Mouse (Mus musculus) hindbrain, embryonic 13.5 days (tissue): ENCODE results near the gene Gm45021. TPM values are rescaled to one million over a fixed set of nuclear protein-coding genes. Genes with fewer than 3 reads are reported as not detected.
A peak's percentile ranks its signal among the peaks of the same experiment; 100 is the strongest.

Source experiments
- ATAC-seq: fragments of 200-750 bp; cut with Nextera tagmentation; 2 replicates; pipeline ENCODE4 v1.8.0; 2017; ENCODE audit warnings: moderate TSS enrichment; ENCODE audit not compliant: low FRiP score
- H3K27ac ChIP-seq: fragments of 300-500 bp; sonication (generic); 2 replicates; pipeline ENCODE4 v1.5.1; 2015; ENCODE audit warnings: inconsistent platforms, mild to moderate bottlenecking, moderate library complexity
- H3K27me3 ChIP-seq: fragments of 300-500 bp; sonication (generic); 2 replicates; pipeline ENCODE4 v1.6.1; 2015; ENCODE audit warnings: mild to moderate bottlenecking, inconsistent platforms
- H3K36me3 ChIP-seq: fragments of 300-500 bp; sonication (generic); 2 replicates; pipeline ENCODE4 v1.6.1; 2015; ENCODE audit warnings: mild to moderate bottlenecking, inconsistent platforms
- H3K4me1 ChIP-seq: fragments of 300-500 bp; sonication (generic); replicated peaks from 2 replicates; pipeline ENCODE4 v1.6.1; 2015; ENCODE audit warnings: inconsistent platforms
- H3K4me2 ChIP-seq: fragments of 300-500 bp; sonication (generic); 2 replicates; pipeline ENCODE4 v1.6.1; 2015; ENCODE audit warnings: inconsistent platforms, mild to moderate bottlenecking, moderate library complexity
- H3K4me3 ChIP-seq: fragments of 300-500 bp; sonication (generic); 2 replicates; pipeline ENCODE4 v1.5.1; 2015; ENCODE audit warnings: mild to moderate bottlenecking, inconsistent platforms
- H3K9ac ChIP-seq: fragments of 300-500 bp; sonication (generic); 2 replicates; pipeline ENCODE4 v1.6.1; 2015; ENCODE audit warnings: mild to moderate bottlenecking, inconsistent platforms
- H3K9me3 ChIP-seq: fragments of 300-500 bp; sonication (generic); 2 replicates; pipeline ENCODE4 v1.6.1; 2016; ENCODE audit warnings: inconsistent platforms
- WGBS: fragments of 180-500 bp; shearing (Covaris S2); methylation state at CpG from one replicate; pipeline ENCODE4 v1.1.7; 2015; 5-methylcytosine and 5-hydroxymethylcytosine counted together
- polyA plus RNA-seq: library from polyadenylated mRNA; unstranded; fragments of >200 nt; fragmentation: Nextera tagmentation; extraction: Ambion mirVana; gene quantifications from 2 replicates; pipeline ENCODE4 v1.2.1, GENCODE M21; 2015

The Gm45021 gene
- polyA plus RNA-seq, 1 experiment from 2014 or later: 0.56 TPM

DNA sequence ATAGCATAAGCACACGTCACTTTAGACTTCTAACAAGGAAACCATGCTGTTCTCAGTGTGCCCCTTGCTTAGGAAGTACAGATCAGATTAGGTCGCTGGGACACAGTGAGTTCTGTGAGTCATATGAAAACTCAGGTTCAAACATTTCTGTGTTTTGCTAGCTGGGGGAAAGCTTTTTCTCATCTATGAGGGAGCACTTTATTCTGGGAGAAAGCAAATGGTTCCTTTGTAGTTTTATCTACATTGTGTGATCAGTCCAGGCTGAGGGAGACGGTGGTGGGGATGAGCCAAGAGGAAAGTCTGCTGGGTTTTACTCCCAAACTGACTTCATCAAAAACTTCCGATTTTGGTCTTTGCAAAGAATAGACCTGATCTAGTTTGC, 56.9 kb downstream of the Gm45021 start:
- no peak overlapping the region for H3K9ac ChIP-seq
- no peaks in the 10 kb centered on the region for H3K36me3 ChIP-seq
- H3K4me2 ChIP-seq: no peak overlapping the region
- no peak for ATAC-seq
- H3K4me1 ChIP-seq: no peaks in the 10 kb centered on the region
- H3K27ac ChIP-seq: no peak overlapping the region
- H3K9me3 ChIP-seq: no peaks in the 10 kb centered on the region
- H3K4me3 ChIP-seq: no peak overlapping the region
- 86% methylated on average over 4 of the region's 4 CpGs for WGBS
- H3K27me3 ChIP-seq: no peaks in the 10 kb centered on the region

DNA sequence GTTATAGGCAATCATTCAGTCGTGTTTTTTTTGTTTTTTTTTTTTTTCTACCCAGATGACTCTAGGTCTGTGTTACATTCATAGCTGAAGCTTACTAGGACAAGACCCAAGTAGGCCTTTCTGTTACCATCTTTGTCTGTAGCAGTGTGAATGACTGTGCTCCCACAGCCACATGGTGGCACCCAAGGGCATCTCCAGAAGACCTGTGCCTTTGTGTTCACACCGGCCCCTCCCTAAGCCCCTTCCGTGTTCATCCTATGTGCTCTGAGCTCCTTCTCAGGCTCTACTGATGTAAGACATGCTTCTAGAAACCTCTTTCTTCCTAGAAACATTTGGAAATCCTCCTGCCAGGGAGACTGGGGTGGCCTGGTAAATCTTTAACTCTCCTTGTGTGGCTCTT, 57.6 kb downstream of the Gm45021 start, which contains the start of gene Gimap8:
Gene Gimap8 (plus strand): TSS at position 240 of the 400 bp plus-strand sequence.
- Histone ChIP-seq H3K4me2 (no peak within 1 kb of the TSS), H3K36me3 (no peaks in the 10 kb centered on the region), H3K27me3 (no peaks in the 10 kb centered on the region), H3K4me3 (no peak within 1 kb of the TSS), H3K27ac (no peak within 1 kb of the TSS), H3K9me3 (no peaks in the 10 kb centered on the region), H3K9ac (no peak within 1 kb of the TSS), H3K4me1 (no peaks in the 10 kb centered on the region)
- WGBS: 42% methylated on average over 3 of the region's 3 CpGs
- ATAC-seq: 0 out of 2 replicates have a peak, but pooled peaks have one; percentile 32

DNA sequence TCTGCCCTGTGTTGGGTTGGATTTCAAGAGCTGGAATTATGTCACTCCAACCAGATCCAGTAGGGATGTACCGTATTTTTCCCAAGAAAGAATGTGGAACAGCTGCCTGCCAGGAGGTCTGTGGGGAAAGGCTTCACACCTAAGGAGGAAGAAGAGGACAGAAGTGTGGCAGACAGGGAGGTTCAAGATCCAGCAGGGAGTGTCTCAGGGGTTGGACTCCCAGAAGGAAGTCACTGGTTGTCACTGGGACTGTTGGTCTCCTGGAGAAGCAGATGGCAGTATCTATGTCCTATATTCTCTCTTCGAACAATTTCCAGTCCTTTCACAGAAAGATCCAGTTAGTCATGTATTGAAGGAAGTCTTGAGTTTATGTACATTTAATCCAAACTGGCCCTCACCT, 58.2 kb downstream of the Gm45021 start:
- ATAC-seq: no peak
- no peaks in the 10 kb centered on the region for H3K4me1 ChIP-seq
- H3K27ac ChIP-seq: no peak overlapping the region
- no peak overlapping the region for H3K4me2 ChIP-seq
- H3K9ac ChIP-seq: no peak overlapping the region
- H3K4me3 ChIP-seq: no peak overlapping the region
- H3K27me3 ChIP-seq: no peaks in the 10 kb centered on the region
- 93% methylated on average over 2 of the region's 2 CpGs for WGBS
- no peaks in the 10 kb centered on the region for H3K36me3 ChIP-seq
- no peaks in the 10 kb centered on the region for H3K9me3 ChIP-seq

DNA sequence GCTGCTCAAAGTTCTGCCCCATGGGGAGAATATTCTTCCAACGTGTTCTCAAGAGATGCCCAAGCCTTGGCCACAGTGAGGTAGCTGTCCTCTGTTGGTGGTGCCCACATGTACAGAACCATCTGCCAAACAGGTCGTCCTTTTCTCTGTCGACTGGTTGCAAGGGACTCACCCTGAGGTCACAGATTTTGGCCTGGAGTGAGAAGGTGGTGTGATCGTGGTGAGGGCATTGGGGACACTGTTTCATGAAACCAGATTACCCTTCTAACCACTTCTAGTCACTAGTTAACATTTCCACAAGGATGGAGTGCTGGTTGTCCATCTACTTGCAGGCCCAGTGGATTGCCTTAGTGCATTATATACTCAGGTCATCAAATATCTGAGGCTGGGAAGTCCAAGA, 59.4 kb downstream of the Gm45021 start:
- whole genome bisulfite sequencing: 90% methylated on average over 4 of the region's 4 CpGs
- no peak for ATAC-seq
- no peak overlapping the region for H3K27ac ChIP-seq
- H3K4me3 ChIP-seq: no peak overlapping the region
- H3K9me3 ChIP-seq: no peaks in the 10 kb centered on the region
- no peak overlapping the region for H3K4me2 ChIP-seq
- H3K9ac ChIP-seq: no peak overlapping the region
- no peaks in the 10 kb centered on the region for H3K4me1 ChIP-seq
- H3K27me3 ChIP-seq: no peaks in the 10 kb centered on the region
- no peaks in the 10 kb centered on the region for H3K36me3 ChIP-seq

DNA sequence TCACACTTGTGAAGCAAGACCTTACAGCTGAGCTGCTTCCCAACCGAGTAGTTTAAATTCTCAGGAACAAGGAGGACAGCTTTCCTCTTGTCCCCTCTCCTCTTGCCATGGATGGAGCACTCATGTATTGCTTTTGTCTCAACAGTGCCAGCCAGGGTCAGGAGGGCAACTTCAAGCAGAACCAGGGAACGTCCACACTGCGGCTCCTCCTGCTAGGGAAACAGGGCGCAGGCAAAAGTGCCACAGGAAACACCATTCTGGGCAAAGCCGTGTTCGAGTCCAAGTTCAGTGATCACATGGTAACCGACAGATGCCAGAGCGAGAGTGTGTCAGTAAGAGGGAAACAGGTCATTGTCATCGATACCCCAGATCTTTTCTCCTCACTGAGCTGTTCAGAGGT, 60.6 kb downstream of the Gm45021 start:
- no peak for ATAC-seq
- WGBS: 91% methylated on average over 9 of the region's 9 CpGs
- no peaks in the 10 kb centered on the region for H3K27me3 ChIP-seq

DNA sequence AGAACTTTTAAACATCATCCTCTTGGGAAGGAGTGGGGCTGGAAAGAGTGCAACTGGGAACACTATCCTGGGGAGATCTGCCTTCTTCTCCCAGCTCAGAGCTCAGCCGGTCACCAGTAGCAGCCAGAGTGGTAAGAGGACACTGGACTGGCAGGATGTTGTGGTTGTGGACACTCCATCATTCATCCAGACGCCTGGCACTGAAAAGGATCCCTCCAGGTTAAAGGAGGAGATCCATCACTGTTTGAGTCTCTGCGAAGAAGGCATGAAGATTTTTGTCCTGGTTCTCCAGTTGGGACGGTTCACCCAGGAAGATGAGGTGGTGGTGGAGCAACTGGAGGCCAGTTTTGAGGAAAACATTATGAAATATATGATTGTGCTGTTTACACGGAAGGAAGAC, 69.3 kb downstream of the Gm45021 start:
- no peak overlapping the region for H3K9ac ChIP-seq
- H3K4me3 ChIP-seq: no peak overlapping the region
- no peaks in the 10 kb centered on the region for H3K4me1 ChIP-seq
- H3K4me2 ChIP-seq: no peak overlapping the region
- WGBS: 86% methylated on average over 5 of the region's 5 CpGs
- H3K9me3 ChIP-seq: no peaks in the 10 kb centered on the region
- no peak overlapping the region for H3K27ac ChIP-seq
- H3K27me3 ChIP-seq: no peaks in the 10 kb centered on the region
- H3K36me3 ChIP-seq: no peaks in the 10 kb centered on the region
- no peak for ATAC-seq

More for the DNA sequence above, 60.6 kb downstream of the Gm45021 start:
- Histone ChIP-seq H3K4me1 (no peaks in the 10 kb centered on the region), H3K9ac (no peak overlapping the region), H3K36me3 (no peaks in the 10 kb centered on the region), H3K4me2 (no peak overlapping the region), H3K9me3 (no peaks in the 10 kb centered on the region), H3K27ac (no peak overlapping the region), H3K4me3 (no peak overlapping the region)

Other genes starting within 250 kb of the Gm45021 start
- gene Krba1, start 194.0 kb upstream of the Gm45021 start, polyA plus RNA-seq: 25.4 and 28.3 TPM in 2 replicates
- gene Zfp467, start 143.8 kb upstream of the Gm45021 start, polyA plus RNA-seq: 22.0 and 22.5 TPM in 2 replicates
- gene Sspo, start 141.4 kb upstream of the Gm45021 start, polyA plus RNA-seq: 0.14 and 0.25 TPM in 2 replicates
- gene Atp6v0e2, start 52.0 kb upstream of the Gm45021 start, polyA plus RNA-seq: 184 and 189 TPM in 2 replicates
- 20.8 and 22.1 TPM in 2 replicates for gene Lrrc61, start 34.8 kb upstream of the Gm45021 start, polyA plus RNA-seq
- gene Rarres2, start 16.8 kb upstream of the Gm45021 start, polyA plus RNA-seq: 5.2 and 6.0 TPM in 2 replicates
- gene Repin1, start 4.3 kb downstream of the Gm45021 start, polyA plus RNA-seq: 39.3 and 41.8 TPM in 2 replicates
- not detected in 2 replicates for gene Gm44965, start 4.3 kb downstream of the Gm45021 start, polyA plus RNA-seq
- gene Zfp775, start 12.5 kb downstream of the Gm45021 start, polyA plus RNA-seq: 14.7 and 15.0 TPM in 2 replicates
- gene AI854703, start 37.2 kb downstream of the Gm45021 start, polyA plus RNA-seq: 13.1 and 13.2 TPM in 2 replicates
- 0.47 and 0.85 TPM in 2 replicates for gene Gimap8, start 57.6 kb downstream of the Gm45021 start, polyA plus RNA-seq
- gene Gimap9, start 86.5 kb downstream of the Gm45021 start, polyA plus RNA-seq: 2.9 and 3.6 TPM in 2 replicates
- 1.7 and 2.2 TPM in 2 replicates for gene Gimap4, start 94.9 kb downstream of the Gm45021 start, polyA plus RNA-seq
- 7.8 and 8.8 TPM in 2 replicates for gene Gimap6, start 118.6 kb downstream of the Gm45021 start, polyA plus RNA-seq
- 0.79 TPM in 1 of 2 replicates, not detected in the other for gene Gm28053, start 129.0 kb downstream of the Gm45021 start, polyA plus RNA-seq
- gene Gimap7, start 129.0 kb downstream of the Gm45021 start, polyA plus RNA-seq: not detected in 2 replicates
- 5.9 and 7.3 TPM in 2 replicates for gene Gimap1, start 149.4 kb downstream of the Gm45021 start, polyA plus RNA-seq
- gene Gimap5, start 156.6 kb downstream of the Gm45021 start, polyA plus RNA-seq: 1.8 and 1.9 TPM in 2 replicates
- gene Gimap3, start 181.2 kb downstream of the Gm45021 start, polyA plus RNA-seq: not detected in 2 replicates